Mouse (Mus musculus): ENCODE measurements around the gene Anapc13.

DNA sequence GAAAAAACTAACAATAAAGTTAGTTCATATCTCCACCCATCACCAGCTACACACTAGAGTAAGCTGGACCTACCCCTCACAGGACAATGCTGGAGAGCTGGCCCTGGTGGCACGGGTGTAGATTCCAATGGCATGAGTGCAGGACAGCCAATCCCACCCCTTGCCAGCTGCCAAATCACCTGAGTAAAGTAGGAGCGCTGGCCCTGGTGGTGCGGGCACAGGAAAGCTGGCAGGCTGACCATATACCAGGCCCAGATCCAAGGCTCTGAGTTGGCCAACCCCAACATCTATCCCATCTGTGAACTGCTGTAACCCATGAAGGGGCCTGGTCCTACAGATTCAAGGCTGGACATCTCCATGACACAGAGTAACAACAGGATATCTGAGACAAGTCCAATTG is 16.9 kb upstream of the Anapc13 start:
- TF ChIP-seq CTCF (IDR thresholded peaks at IDR 0.05; ENCODE audit: low read depth) (no peak), EP300 (optimal IDR thresholded peaks at IDR 0.05) (no peak)

Measured in stomach, postnatal 0 days (tissue).